Mouse (Mus musculus): ENCODE measurements around the gene Epx.
"Not testable (repeated sequence)": the region's sequence is repeated elsewhere in the genome, so short reads cannot be mapped to it uniquely, and the experiment has no call there.

Gene Epx

GRCm38 (mm10) chr11:87875436-87875835 is at the start of gene Epx:
Gene Epx (minus strand): TSS chr11:87875536.
- no peak for DNase-seq

GRCm38 (mm10) chr11:87920966-87921365 is 45.6 kb upstream of the Epx start, which contains the start of gene Olfr464:
Gene Olfr464 (minus strand): TSS chr11:87920967.
- DNase-seq = no peak

DNA sequence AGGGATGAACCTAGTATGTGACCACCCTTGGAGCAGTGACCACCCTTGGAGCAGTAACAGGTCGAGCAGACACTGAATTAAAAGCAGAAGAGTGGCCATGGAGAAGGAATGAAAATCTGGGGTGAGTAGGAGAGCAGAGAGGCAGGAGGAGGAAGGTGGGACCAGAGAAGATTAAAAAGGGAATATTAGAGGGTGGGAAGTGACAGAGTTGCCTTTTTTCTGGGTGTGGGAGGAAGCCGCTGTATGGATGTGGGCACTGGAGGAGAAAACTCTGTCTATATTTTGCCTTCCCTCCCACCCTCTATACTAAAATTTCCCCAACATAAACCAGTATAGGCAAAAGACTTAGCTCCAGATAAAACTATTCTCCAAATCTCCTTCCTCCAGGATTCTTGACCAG is 45.0 kb upstream of the Epx start:
- DNase-seq = no peak

GRCm38 (mm10) chr11:87916005-87916404 is 40.7 kb upstream of the Epx start:
- no peak for DNase-seq

DNA sequence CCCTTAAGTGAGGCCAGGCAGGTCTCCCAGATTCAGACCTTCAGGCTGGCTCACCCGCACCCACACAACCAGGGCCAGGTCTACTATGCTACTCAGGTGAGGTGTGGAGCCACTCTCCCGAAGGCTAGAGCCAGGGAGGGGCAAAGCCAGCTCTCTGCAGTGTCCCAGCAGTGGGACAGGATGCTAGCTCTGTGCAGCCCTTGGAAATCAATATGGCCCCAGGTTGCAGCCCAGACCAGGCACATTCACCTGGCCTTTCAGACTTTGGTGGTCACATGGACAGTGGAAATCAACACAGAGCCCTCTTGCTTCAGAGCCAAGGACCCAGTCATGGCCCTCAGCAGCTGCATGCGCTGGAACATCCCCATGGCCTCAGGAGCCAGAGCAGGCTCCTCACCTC is 29.0 kb upstream of the Epx start:
- DNase-seq = no peak

GRCm38 (mm10) chr11:87897287-87897686 is 22.0 kb upstream of the Epx start, which contains the start of gene Olfr463:
Gene Olfr463 (minus strand): TSS chr11:87897387.
- DNase-seq = no peak

DNA sequence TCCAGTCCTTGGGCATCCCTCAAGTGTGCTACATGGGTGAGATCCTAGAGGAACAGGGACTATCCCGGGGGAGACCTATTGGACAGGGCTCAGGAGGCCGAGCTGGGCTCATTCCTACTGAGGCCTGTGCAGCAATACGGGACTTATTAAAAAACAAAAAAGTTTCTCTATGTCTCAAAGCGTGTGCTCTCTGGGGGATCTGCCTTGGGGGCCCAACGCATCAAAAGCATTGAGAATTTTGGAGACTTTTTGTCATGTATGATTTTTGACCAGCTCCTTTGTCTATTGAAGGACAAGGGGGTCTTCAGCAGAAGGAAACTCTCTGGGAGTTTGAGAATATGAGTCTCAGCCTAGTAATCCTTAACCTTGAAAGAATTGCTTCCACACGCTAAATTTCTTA is 16.8 kb upstream of the Epx start, which contains the start of gene Olfr462:
Gene Olfr462, minus strand, starts transcription at position 101 of the 400 bp plus-strand sequence.
- DNase-seq = no peak

GRCm38 (mm10) chr11:87884856-87885255 is 9.5 kb upstream of the Epx start:
- no peak for DNase-seq

GRCm38 (mm10) chr11:87883493-87883892 is 8.2 kb upstream of the Epx start:
- no peak for DNase-seq

DNA sequence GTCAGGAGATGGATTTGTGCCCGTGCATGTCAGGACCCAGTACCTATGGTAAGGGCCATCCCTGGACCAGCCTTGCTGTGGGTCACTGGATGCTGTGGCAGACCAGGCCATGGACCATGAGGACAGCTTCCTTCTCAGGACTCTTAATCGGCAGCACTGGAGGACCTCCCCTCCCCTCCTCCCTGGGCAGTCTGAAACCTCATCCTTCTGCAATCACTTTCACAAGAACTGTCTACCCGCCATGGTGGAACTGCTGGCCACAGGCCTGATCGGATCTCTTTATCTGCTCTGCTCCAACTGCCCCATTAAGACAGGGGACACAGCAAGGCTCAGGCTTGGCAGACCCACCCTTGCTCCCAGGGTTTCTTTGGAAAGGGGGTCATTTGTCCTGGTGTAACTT is 6.4 kb upstream of the Epx start:
- DNase-seq = no peak

GRCm38 (mm10) chr11:87879826-87880225 is 4.5 kb upstream of the Epx start:
- DNase-seq = no peak

DNA sequence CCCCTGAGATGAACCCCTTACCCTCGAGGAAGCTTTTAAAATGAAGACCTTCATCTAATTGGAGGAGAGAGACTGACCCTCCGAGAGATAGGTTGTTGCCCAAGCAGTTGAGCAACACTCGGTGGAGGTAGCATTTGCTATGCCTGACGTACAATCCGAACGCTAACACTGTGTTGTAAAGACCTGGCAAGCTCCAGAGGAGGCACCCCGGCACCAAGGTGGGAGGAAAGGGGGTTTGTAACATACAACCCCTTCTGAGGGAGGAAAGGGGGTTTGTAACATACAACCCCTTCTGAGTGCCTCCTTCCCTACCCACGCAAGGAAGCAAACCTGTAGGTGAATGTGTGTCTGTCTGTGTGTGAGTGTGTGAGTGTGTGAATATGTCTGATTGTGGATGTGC is 3.6 kb downstream of the Epx start:
- DNase-seq = no peak

- no peak for DNase-seq
Observed at GRCm38 (mm10) chr11:87870096-87870495, 5.2 kb downstream of the Epx start.

DNA sequence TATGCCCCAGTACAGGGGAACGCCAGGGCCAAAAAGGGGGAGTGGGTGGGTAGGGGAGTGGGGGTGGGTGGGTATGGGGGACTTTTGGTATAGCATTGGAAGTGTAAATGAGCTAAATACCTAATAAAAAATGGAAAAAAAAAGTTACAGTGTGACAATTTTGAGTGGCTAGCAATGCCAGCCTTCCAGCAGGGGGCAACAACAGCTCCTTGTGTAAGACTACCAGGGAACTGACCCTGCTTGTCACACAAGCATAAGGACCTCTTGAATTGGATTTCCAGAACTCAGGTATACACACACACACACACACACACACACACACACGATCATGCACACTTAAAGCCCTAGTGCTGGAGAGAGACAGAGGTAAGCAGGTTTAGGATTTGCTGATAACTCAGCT is 8.4 kb downstream of the Epx start:
- DNase-seq = not testable (repeated sequence)

GRCm38 (mm10) chr11:87862805-87863204 is 12.5 kb downstream of the Epx start:
- no peak for DNase-seq

GRCm38 (mm10) chr11:87860426-87860825 is 14.9 kb downstream of the Epx start:
- DNase-seq = no peak

DNA sequence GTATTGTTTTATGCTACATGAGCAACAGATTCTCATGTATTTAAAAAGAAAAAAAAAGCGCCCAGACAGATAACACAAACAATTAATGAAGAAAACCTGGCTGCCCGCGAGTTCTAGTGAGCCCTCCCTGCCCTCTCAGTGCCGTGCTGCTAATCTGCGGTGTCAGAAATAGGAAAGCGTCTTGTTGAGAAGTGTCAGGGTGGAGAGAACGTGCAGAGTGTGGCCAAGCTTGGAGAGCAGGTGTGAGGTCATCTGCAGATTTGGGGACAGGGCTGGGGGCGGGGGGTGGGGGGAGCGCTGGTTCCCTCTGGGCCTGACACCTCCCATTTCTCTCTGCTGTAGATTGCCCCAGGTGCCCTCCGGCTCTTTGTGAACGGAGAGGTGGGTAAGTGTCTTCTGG is 16.1 kb downstream of the Epx start:
- DNase-seq = no peak

DNA sequence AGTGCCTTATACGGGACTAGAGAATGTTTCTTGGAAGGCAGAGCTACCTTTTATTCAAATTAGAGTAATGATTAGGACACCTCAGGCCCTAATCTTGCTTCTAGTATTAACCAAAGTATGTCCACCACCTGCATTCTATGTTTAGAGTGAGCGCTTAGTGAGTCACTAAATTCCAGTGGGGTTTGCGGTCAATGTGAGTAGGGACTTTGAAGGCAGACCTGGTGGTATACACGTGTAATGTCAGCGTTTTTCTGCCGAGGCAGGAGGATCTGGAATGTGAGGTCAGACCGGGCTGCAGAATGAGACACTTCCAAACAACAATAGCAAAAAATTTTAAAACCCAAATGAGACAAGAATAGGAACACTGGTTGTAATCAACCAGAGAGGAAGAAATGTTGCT is 20.8 kb downstream of the Epx start:
- DNase-seq = no peak

- no peak for DNase-seq
Observed at GRCm38 (mm10) chr11:87853597-87853954, 21.8 kb downstream of the Epx start.

- DNase-seq = peak; percentile 82 to 86
Observed at GRCm38 (mm10) chr11:87852690-87853596, 22.4 kb downstream of the Epx start, which contains the start of gene Mks1. Gene Mks1 (plus strand): TSS chr11:87853215.

- no peak for DNase-seq
Observed at GRCm38 (mm10) chr11:87847884-87848283, 27.5 kb downstream of the Epx start.

- DNase-seq = no peak
Observed at GRCm38 (mm10) chr11:87846968-87847600, 28.3 kb downstream of the Epx start.

GRCm38 (mm10) chr11:87841436-87841835 is 33.9 kb downstream of the Epx start:
- DNase-seq = no peak

DNA sequence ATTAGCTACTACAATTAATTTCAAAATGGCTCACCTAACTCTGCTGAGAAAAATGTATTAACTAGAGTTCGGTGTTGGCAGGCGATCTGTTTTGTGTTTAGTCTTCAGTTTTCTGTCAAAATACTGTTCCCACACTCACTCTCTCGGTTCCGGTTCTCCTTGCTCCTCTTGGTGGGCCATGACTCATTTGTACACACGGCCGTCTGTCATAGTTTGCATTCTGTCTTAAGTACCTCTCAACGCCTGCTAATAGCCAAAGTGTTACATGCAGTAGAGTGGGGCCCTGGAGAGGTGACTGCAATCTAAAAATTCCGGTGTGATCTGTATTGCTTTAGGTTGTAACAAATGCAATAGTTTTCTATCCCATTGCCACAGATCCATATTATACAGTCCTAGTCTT is 34.7 kb downstream of the Epx start:
- DNase-seq = no peak
